ENCODE assay signal across 9 mouse cellular contexts in the genomic region with DNA sequence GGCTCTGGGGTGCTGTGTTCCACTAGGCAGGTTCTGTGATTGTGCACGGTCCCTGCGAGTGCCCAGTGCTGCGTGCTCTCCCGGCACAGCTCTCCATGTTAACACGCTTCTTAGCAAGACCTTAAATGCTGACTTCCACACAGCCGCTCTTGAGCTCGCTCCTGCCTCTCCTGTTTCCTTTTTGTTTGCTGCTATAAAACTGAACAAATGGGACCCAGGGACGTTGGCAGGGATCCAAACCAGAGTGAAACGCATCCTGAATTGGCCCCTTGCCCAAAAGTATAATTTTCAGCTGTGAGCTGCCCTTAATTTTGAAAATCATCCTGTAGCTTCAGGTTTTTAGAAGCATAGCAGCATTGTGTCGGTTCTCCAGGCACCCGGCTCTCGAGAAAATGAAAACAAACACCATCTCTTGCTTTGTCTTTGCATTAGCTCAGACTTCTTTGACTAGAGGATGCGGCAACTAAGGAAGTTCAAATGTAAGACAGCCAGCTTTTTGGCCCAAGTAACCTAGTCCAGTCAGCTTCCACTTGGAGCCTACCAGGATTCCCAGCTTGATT.
A peak's percentile ranks its signal among the peaks of the same experiment; 100 is the strongest.
DNase-seq lines count a peak whose midpoint lies in the region; ATAC-seq lines count a peak whose summit lies in the region.
"Had no signal": no experiment of that assay in that cellular context is flagged by ENCODE, and none has a peak within 500 bp of the region (broad histone marks: within the 10 kb centered on the region; RNA-seq: fewer than 3 reads in every experiment).

No protein-coding gene starts in this region.

- no peak for DNase-seq in lung, postnatal 25 days (ENCODE audit: low spot score)
- peak; percentile 82 to 90 for DNase-seq in cerebellum, postnatal 10 days
- DNase-seq in gastrocnemius, adult 18-20 months (ENCODE audit: low spot score), result peak; percentile 18
- peak; percentile 9 to 73 for DNase-seq in left cerebral cortex, adult 9 months (ENCODE audit: low spot score in 2 of 2)
- DNase-seq in right cerebral cortex, postnatal 10 days (ENCODE audit: low spot score in 2 of 2), result peak; percentile 79 to 84
- no peak for DNase-seq in natural killer cell, adult 2 months (ENCODE audit: low spot score in 2 of 2)

- 0 out of 2 replicates have a peak, but pooled peaks cover 3% of the 10 kb centered on the region for H3K4me1 ChIP-seq in lung, embryonic 15.5 days
- H3K4me1 ChIP-seq in intestine, embryonic 15.5 days (replicated peaks), result 0 out of 2 replicates have a peak, but pooled peaks cover 2% of the 10 kb centered on the region

- H3K4me3 ChIP-seq in lung, embryonic 15.5 days, result peak overlapping the region; percentile 28
- H3K4me3 ChIP-seq in intestine, embryonic 15.5 days (replicated peaks), result peak overlapping the region; percentile 20; the same call in 1 of the 2 replicates

- 14% methylated on average over 13 of the region's 13 CpGs for WGBS in lung, embryonic 15.5 days
- WGBS in intestine, embryonic 15.5 days, result 25% methylated on average over 13 of the region's 13 CpGs

- no peaks in the 10 kb centered on the region for H3K9me3 ChIP-seq in lung, embryonic 15.5 days
- H3K9me3 ChIP-seq in intestine, embryonic 15.5 days, result no peaks in the 10 kb centered on the region

- H3K36me3 ChIP-seq in lung, embryonic 15.5 days, result no peaks in the 10 kb centered on the region
- no peaks in the 10 kb centered on the region for H3K36me3 ChIP-seq in intestine, embryonic 15.5 days

- no peak overlapping the region for H3K27ac ChIP-seq in lung, embryonic 15.5 days
- H3K27ac ChIP-seq in intestine, embryonic 15.5 days, result no peak overlapping the region
- H3K27ac ChIP-seq: liver, embryonic 14.5 days had no signal

- no peaks in the 10 kb centered on the region for H3K27me3 ChIP-seq in lung, embryonic 15.5 days
- H3K27me3 ChIP-seq in intestine, embryonic 15.5 days (replicated peaks), result no peaks in the 10 kb centered on the region

- H3K4me2 ChIP-seq in lung, embryonic 15.5 days, result peak overlapping the region; percentile 47
- H3K4me2 ChIP-seq in intestine, embryonic 15.5 days (replicated peaks), result peak overlapping the region; percentile 51

- H3K9ac ChIP-seq in lung, embryonic 15.5 days, result no peak overlapping the region
- no peak overlapping the region for H3K9ac ChIP-seq in intestine, embryonic 15.5 days
- H3K9ac ChIP-seq: liver, embryonic 14.5 days had no signal

- peak; percentile 31; the same call in 1 of the 2 replicates for ATAC-seq in lung, embryonic 15.5 days (ENCODE audit: borderline replicate concordance, extremely low read depth, low FRiP score, low TSS enrichment)
- no peak for ATAC-seq in intestine, embryonic 15.5 days

Comparison
In these comparisons a context has a peak if more than half of its experiments do, and no peak if none do; other contexts are left out.
1. DNase-seq: peak in cerebellum, postnatal 10 days (2 of 2), gastrocnemius, adult 18-20 months (single experiment), left cerebral cortex, adult 9 months (2 of 2) and right cerebral cortex, postnatal 10 days (2 of 2); none in lung, postnatal 25 days (single experiment) and natural killer cell, adult 2 months (0 of 2).